Mouse (Mus musculus): ENCODE results near the gene Adrm1. TPM values are rescaled to one million over a fixed set of nuclear protein-coding genes. Genes with fewer than 3 reads are reported as not detected.

Adrm1 gene
- polyA plus RNA-seq, 1 experiment from 2014 or later: 163 TPM

DNA sequence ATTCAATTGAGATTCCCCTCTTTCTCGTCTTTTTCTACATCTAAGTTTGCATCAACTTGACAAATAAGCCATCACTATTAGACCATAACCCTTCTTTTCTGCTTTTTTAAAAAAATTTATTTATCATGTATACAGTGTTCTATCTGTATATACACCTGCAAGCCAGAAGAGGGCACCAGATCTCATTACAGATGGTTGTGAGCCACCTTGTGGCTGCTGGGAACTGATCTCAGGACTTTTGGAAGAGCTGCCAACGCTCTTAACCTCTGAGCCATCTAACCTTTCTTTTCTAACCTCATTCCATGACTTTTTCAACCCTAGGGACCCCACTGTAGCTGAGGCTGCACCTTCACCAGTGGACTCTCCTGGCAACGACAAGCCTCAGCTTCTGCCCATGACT, 41.0 kb downstream of the Adrm1 start:
- no peak for TF ChIP-seq CTCF (IDR thresholded peaks at IDR 0.05)
- no peaks in the 10 kb centered on the region for H3K27me3 ChIP-seq
- POLR2A ChIA-PET: no interaction called here
- CTCF ChIA-PET: interaction anchor here (1.3 to 2.0 kb wide), 3 partner anchors 11 to 39 kb away, joined by 3 to 6 read pairs (median 3); no protein-coding TSS in a partner anchor
- in situ Hi-C loops (cut with MboI; ENCODE audit: low pct_unique_long_range_greater_than_20kb): loop anchor here (25.0 kb wide), 1 partner anchor 1375 kb away; the partner anchor contains the start of genes Prpf6, Samd10, Uckl1 and Zfp512b
- ATAC-seq: no peak
- DNase-seq (ENCODE audit: low read depth, low spot score): no peak

- TF ChIP-seq CTCF (IDR thresholded peaks at IDR 0.05): no peak
- in situ Hi-C loops (cut with MboI; ENCODE audit: low pct_unique_long_range_greater_than_20kb): loop anchor here (25.0 kb wide), 1 partner anchor 1373 kb away; the partner anchor contains the start of genes Prpf6, Samd10, Uckl1 and Zfp512b
- POLR2A ChIA-PET: interaction anchor here (1.3 to 2.6 kb wide), 3 partner anchors 9 to 14 kb away, joined by 4 to 8 read pairs (median 5); no protein-coding TSS in a partner anchor
Observed at GRCm38 (mm10) chr2:180214352-180214978, 43.2 kb downstream of the Adrm1 start.

DNA sequence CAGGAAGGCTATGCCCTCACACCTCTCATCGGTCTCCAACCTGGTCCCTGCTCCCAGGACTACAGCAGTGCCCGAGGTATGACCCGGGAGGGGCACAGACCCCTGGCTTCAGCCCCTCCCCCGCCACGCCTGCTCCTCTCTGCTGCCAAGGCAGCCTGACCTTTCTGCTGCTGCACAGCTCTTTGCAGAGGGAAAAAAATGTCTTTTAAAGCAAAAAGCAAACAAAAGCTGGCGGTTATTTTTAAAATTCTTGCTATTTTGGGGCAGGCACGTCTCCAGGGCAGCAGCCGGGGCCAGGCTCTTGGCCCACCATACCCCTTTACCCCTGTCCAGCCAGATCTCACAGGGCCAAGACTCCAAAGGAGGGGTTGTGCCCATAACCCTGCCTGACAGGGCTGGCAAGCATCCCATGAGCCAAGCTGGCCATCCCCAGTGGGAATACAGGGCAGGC, 43.8 kb downstream of the Adrm1 start:
- H3K27me3 ChIP-seq: no peaks in the 10 kb centered on the region
- ChIA-PET POLR2A (interaction anchor here (0.9 to 2.6 kb wide), 5 partner anchors 8 to 18 kb away, joined by 3 to 8 read pairs (median 4); no protein-coding TSS in a partner anchor), CTCF (interaction anchor here (2.1 kb wide), 1 partner anchor 14 kb away, joined by 11 read pairs; no protein-coding TSS in a partner anchor)
- no peak for TF ChIP-seq CTCF (IDR thresholded peaks at IDR 0.05)
- in situ Hi-C loops (cut with MboI; ENCODE audit: low pct_unique_long_range_greater_than_20kb): loop anchor here (5.0 to 25.0 kb wide), 2 partner anchors 37 to 1372 kb away; partner anchors contain the start of genes Prpf6, Samd10, Uckl1 and Zfp512b
- ATAC-seq (no peak), DNase-seq (ENCODE audit: low read depth, low spot score) (no peak)

More at GRCm38 (mm10) chr2:180214352-180214978, 43.2 kb downstream of the Adrm1 start:
- no peaks in the 10 kb centered on the region for H3K27me3 ChIP-seq
- CTCF ChIA-PET: interaction anchor here (1.5 to 2.1 kb wide), 2 partner anchors 10 to 14 kb away, joined by 3 to 11 read pairs; no protein-coding TSS in a partner anchor
- DNase-seq (ENCODE audit: low read depth, low spot score) (no peak), ATAC-seq (peak; percentile 20)

DNA sequence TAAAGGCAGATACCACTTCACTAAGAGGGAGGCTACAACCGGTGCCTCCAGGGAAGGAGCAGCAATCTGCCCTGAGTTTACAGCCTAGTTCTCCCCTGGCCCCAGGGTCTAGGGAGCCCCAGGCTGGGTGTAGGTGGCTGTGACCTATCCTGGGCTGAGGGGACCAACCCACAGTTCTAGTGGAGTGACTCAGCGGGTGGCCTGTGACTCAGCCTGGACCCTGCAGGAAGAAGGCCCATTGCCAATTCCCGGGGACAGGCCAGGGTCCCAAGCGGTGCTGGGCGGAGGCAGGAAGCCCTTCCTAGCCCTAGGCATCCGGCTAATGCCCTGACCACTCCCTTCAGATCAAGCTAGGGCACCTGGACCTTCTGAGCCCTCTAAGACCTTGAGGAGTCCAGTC, 44.7 kb downstream of the Adrm1 start:
- DNase-seq (ENCODE audit: low read depth, low spot score) (no peak), ATAC-seq (no peak)
- no peak for TF ChIP-seq CTCF (IDR thresholded peaks at IDR 0.05)
- no peaks in the 10 kb centered on the region for H3K27me3 ChIP-seq
- in situ Hi-C loops (cut with MboI; ENCODE audit: low pct_unique_long_range_greater_than_20kb): loop anchor here (5.0 to 25.0 kb wide), 2 partner anchors 36 to 1371 kb away; partner anchors contain the start of genes Prpf6, Samd10, Uckl1 and Zfp512b
- POLR2A ChIA-PET: interaction anchor here (1.1 to 2.6 kb wide), 3 partner anchors 9 to 17 kb away, joined by 3 to 8 read pairs (median 5); no protein-coding TSS in a partner anchor
- CTCF ChIA-PET: interaction anchor here (0.7 to 3.9 kb wide), 6 partner anchors 8 to 43 kb away, joined by 3 to 14 read pairs (median 3); no protein-coding TSS in a partner anchor

- ATAC-seq (no peak), DNase-seq (ENCODE audit: low read depth, low spot score) (no peak)
- H3K27me3 ChIP-seq: no peaks in the 10 kb centered on the region
- POLR2A ChIA-PET: interaction anchor here (0.6 to 2.6 kb wide), 3 partner anchors 8 to 251 kb away, joined by 3 to 8 read pairs (median 5); no protein-coding TSS in a partner anchor
- CTCF ChIA-PET: interaction anchor here (0.7 to 3.9 kb wide), 7 partner anchors 9 to 44 kb away, joined by 3 to 14 read pairs (median 3); no protein-coding TSS in a partner anchor
- no peak for TF ChIP-seq CTCF (IDR thresholded peaks at IDR 0.05)
- in situ Hi-C loops (cut with MboI; ENCODE audit: low pct_unique_long_range_greater_than_20kb): loop anchor here (5.0 to 25.0 kb wide), 2 partner anchors 35 to 1370 kb away; partner anchors contain the start of genes Prpf6, Samd10, Uckl1 and Zfp512b
Observed at GRCm38 (mm10) chr2:180216921-180217320, 45.6 kb downstream of the Adrm1 start.

GRCm38 (mm10) chr2:180217587-180217986, 46.3 kb downstream of the Adrm1 start:
- DNase-seq (ENCODE audit: low read depth, low spot score) (peak; percentile 75), ATAC-seq (peak; percentile 42)
- POLR2A ChIA-PET: interaction anchor here (0.7 kb wide), 1 partner anchor 34 kb away, joined by 3 read pairs; no protein-coding TSS in a partner anchor
- CTCF ChIA-PET: interaction anchor here (0.8 to 3.9 kb wide), 5 partner anchors 10 to 19 kb away, joined by 3 to 14 read pairs (median 8); no protein-coding TSS in a partner anchor
- in situ Hi-C loops (cut with MboI; ENCODE audit: low pct_unique_long_range_greater_than_20kb): loop anchor here (5.0 to 25.0 kb wide), 2 partner anchors 35 to 1370 kb away; partner anchors contain the start of genes Prpf6, Samd10, Uckl1 and Zfp512b
- no peak for TF ChIP-seq CTCF (IDR thresholded peaks at IDR 0.05)
- no peaks in the 10 kb centered on the region for H3K27me3 ChIP-seq

GRCm38 (mm10) chr2:180218241-180218640, 47.0 kb downstream of the Adrm1 start:
- H3K27me3 ChIP-seq: no peaks in the 10 kb centered on the region
- no peak for ATAC-seq
- POLR2A ChIA-PET: interaction anchor here (0.7 kb wide), 1 partner anchor 33 kb away, joined by 3 read pairs; no protein-coding TSS in a partner anchor
- in situ Hi-C loops (cut with MboI; ENCODE audit: low pct_unique_long_range_greater_than_20kb): loop anchor here (5.0 to 25.0 kb wide), 2 partner anchors 34 to 1369 kb away; partner anchors contain the start of genes Prpf6, Samd10, Uckl1 and Zfp512b
- CTCF ChIA-PET: interaction anchor here (0.7 to 3.9 kb wide), 4 partner anchors 8 to 11 kb away, joined by 3 to 14 read pairs (median 6); no protein-coding TSS in a partner anchor
- TF ChIP-seq CTCF (IDR thresholded peaks at IDR 0.05): no peak
- DNase-seq (ENCODE audit: low read depth, low spot score): no peak

DNA sequence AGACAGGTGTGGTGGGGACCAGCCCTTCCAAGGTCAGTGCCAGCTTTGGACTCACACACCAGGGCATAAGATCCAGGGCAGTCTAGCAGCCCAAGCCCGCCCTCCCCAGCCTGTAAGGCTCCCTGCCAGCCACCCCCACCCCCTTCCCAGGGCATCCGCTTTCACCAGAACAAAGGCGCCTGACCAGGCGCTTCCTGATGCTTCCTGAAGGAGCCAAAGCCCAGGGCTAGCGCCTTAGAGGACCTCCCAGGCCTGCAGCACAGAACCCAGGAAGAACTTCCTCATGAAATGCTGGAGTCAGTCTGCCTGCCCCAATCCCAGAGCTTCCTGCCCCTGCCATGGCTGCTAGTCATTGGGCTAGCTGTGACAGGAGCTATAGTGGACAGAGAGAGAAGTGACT, 47.4 kb downstream of the Adrm1 start:
- DNase-seq (ENCODE audit: low read depth, low spot score) (no peak), ATAC-seq (no peak)
- CTCF ChIA-PET: interaction anchor here (0.7 to 3.9 kb wide), 6 partner anchors 8 to 35 kb away, joined by 3 to 14 read pairs (median 4); no protein-coding TSS in a partner anchor
- in situ Hi-C loops (cut with MboI; ENCODE audit: low pct_unique_long_range_greater_than_20kb): loop anchor here (5.0 to 25.0 kb wide), 2 partner anchors 34 to 1369 kb away; partner anchors contain the start of genes Prpf6, Samd10, Uckl1 and Zfp512b
- TF ChIP-seq CTCF (IDR thresholded peaks at IDR 0.05): no peak
- POLR2A ChIA-PET: interaction anchor here (1.1 kb wide), 1 partner anchor 41 kb away, joined by 3 read pairs; no protein-coding TSS in a partner anchor
- no peaks in the 10 kb centered on the region for H3K27me3 ChIP-seq

DNA sequence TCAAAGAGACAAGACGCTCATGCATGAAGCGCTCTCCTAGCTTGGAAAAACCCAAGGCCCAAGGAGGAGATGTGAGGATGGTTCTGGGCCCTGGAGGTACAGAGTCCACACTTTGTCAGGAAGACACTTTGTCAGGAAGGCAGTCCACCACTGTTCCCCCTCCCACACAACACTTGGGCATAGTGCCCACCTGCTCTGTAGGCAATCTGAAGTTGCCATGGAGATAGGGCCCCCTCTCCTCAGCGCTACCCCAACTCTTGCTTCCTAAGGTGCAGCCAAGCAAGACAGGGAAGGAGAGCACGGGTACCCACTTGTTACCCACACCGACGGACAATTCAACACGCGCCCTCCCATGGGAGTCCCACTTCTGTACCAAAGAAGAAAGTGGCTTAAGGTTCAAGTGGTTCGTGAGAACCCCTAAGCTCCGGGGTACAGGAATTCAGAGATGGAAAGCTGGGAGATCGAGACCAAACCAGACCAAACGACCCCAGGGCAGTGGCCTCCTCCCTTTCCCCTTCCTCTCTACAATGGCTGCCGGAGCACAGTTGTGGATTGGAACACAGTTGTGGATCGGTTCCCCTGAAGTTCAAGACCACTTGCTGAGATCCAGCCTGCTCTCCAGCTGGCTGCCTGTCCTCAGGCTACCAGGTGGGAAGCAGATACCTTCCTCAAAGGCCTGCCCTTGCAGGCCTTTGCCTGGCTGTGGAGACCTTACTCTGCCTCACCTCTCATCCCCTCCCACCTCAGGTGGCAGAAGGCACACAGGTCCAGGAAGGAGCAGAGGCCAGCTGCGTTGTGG, 48.1 kb downstream of the Adrm1 start:
- H3K27me3 ChIP-seq: no peaks in the 10 kb centered on the region
- POLR2A ChIA-PET: interaction anchor here (1.1 kb wide), 1 partner anchor 42 kb away, joined by 3 read pairs; no protein-coding TSS in a partner anchor
- DNase-seq (ENCODE audit: low read depth, low spot score): no peak
- TF ChIP-seq CTCF (IDR thresholded peaks at IDR 0.05): no peak
- ATAC-seq: no peak
- in situ Hi-C loops (cut with MboI; ENCODE audit: low pct_unique_long_range_greater_than_20kb): loop anchor here (5.0 to 25.0 kb wide), 2 partner anchors 33 to 1368 kb away; partner anchors contain the start of genes Prpf6, Samd10, Uckl1 and Zfp512b
- CTCF ChIA-PET: interaction anchor here (0.7 to 3.9 kb wide), 5 partner anchors 8 to 36 kb away, joined by 3 to 14 read pairs (median 3); no protein-coding TSS in a partner anchor
